In genomic region chr5:135076931-135077505, GRCm38 (mm10) we compare ENCODE assay signal across 8 mouse cellular contexts. TPM values are rescaled to one million over a fixed set of nuclear protein-coding genes. Genes with fewer than 3 reads are reported as not detected.
DNase-seq lines count a peak whose midpoint lies in the region; ATAC-seq and TF ChIP-seq lines count a peak whose summit lies in the region.

No protein-coding gene starts in this region.

- peaks cover 56% of the 10 kb centered on the region for H3K27me3 ChIP-seq in CH12.LX (replicated peaks)
- no peaks in the 10 kb centered on the region for H3K27me3 ChIP-seq in forebrain, embryonic 11.5 days (ENCODE audit: control insufficient read depth, insufficient read depth, low read length)
- H3K27me3 ChIP-seq in kidney, adult 2 months (replicated peaks; ENCODE audit: control insufficient read depth, insufficient read depth, low read length) = no peaks in the 10 kb centered on the region
- H3K27me3 ChIP-seq in liver, adult 2 months (ENCODE audit: control insufficient read depth, insufficient read depth, low read length) = no peaks in the 10 kb centered on the region
- no peaks in the 10 kb centered on the region for H3K27me3 ChIP-seq in neural tube, embryonic 11.5 days (ENCODE audit: control insufficient read depth, insufficient read depth, low read length)

- no peaks in the 10 kb centered on the region for H3K36me3 ChIP-seq in CH12.LX (replicated peaks in 1 of 2; ENCODE audit: control insufficient read depth in 1 of 2, insufficient read depth in 1 of 2, low read length in 1 of 2)
- no peaks in the 10 kb centered on the region; the same call in 1 of the 2 replicates for H3K36me3 ChIP-seq in forebrain, embryonic 11.5 days (ENCODE audit: control insufficient read depth, insufficient read depth, low read length)
- H3K36me3 ChIP-seq in kidney, adult 2 months (ENCODE audit: control insufficient read depth, insufficient read depth, low read length) = no peaks in the 10 kb centered on the region
- no peaks in the 10 kb centered on the region for H3K36me3 ChIP-seq in liver, adult 2 months (ENCODE audit: control insufficient read depth, insufficient read depth, low read length)
- H3K36me3 ChIP-seq in neural tube, embryonic 11.5 days (ENCODE audit: control insufficient read depth, insufficient read depth, low read length) = peaks cover 5% of the 10 kb centered on the region; the same call in 1 of the 2 replicates

- H3K27ac ChIP-seq in CH12.LX (ENCODE audit: insufficient read depth, low read depth) = no peak overlapping the region
- peak overlapping the region; percentile 51 for H3K27ac ChIP-seq in forebrain, embryonic 11.5 days (ENCODE audit: low read depth, low read length)
- peak overlapping the region; percentile 14 for H3K27ac ChIP-seq in kidney, adult 2 months (ENCODE audit: insufficient read depth, low read depth, low read length)
- no peak overlapping the region for H3K27ac ChIP-seq in liver, adult 2 months (replicated peaks; ENCODE audit: insufficient read depth, low read depth, low read length)
- H3K27ac ChIP-seq in neural tube, embryonic 11.5 days (ENCODE audit: low read depth, low read length) = no peak overlapping the region

- no peak for TF ChIP-seq CTCF in CH12.LX (conservative IDR thresholded peaks at IDR 0.05 in 1 of 2, IDR thresholded peaks at IDR 0.05 in 1 of 2; ENCODE audit: low read depth in 2 of 2, low read length in 2 of 2)
- TF ChIP-seq CTCF in kidney, adult 2 months (conservative IDR thresholded peaks at IDR 0.05; ENCODE audit: insufficient read depth, insufficient read length, low read depth, low read length) = no peak
- no peak for TF ChIP-seq CTCF in liver, adult 2 months (IDR thresholded peaks at IDR 0.05; ENCODE audit: low read depth, low read length)

- H3K9ac ChIP-seq in CH12.LX (ENCODE audit: insufficient read depth, low read depth) = no peak overlapping the region
- peak overlapping the region; percentile 98 for H3K9ac ChIP-seq in forebrain, embryonic 11.5 days (ENCODE audit: low read length)
- peak overlapping the region; percentile 40; the same call in 1 of the 2 replicates for H3K9ac ChIP-seq in liver, adult 2 months (ENCODE audit: low read depth, low read length)
- peak overlapping the region; percentile 98 for H3K9ac ChIP-seq in neural tube, embryonic 11.5 days (ENCODE audit: low read length)

- H3K4me3 ChIP-seq in CH12.LX (replicated peaks in 1 of 3; ENCODE audit: low read depth in 2 of 3, low read length in 2 of 3, poor library complexity in 1 of 3) = no peak overlapping the region
- peak overlapping the region; percentile 91 for H3K4me3 ChIP-seq in forebrain, embryonic 11.5 days (ENCODE audit: low read depth, low read length)
- peak overlapping the region; percentile 78 for H3K4me3 ChIP-seq in kidney, adult 2 months (ENCODE audit: insufficient read depth, low read depth, low read length)
- peak overlapping the region; percentile 8; the same call in 1 of the 2 replicates for H3K4me3 ChIP-seq in liver, adult 2 months (ENCODE audit: insufficient read depth, low read depth, low read length)
- H3K4me3 ChIP-seq in neural tube, embryonic 11.5 days (ENCODE audit: low read depth, low read length) = peak overlapping the region; percentile 97

- no peak for TF ChIP-seq POLR2A in CH12.LX (IDR thresholded peaks at IDR 0.05; ENCODE audit: low read depth, low read length)
- TF ChIP-seq POLR2A in kidney, adult 2 months (IDR thresholded peaks at IDR 0.05; ENCODE audit: low read depth, low read length) = no peak
- TF ChIP-seq POLR2A in liver, adult 2 months (IDR thresholded peaks at IDR 0.05; ENCODE audit: extremely low read depth, insufficient read depth, low read length) = no peak

- no peak for TF ChIP-seq RAD21 in CH12.LX (IDR thresholded peaks at IDR 0.05; ENCODE audit: low read depth, low read length)

- dilution Hi-C loops in CH12.LX (cut with MboI; ENCODE audit: extremely low pct_ligation_motif_present, extremely low pct_unique_long_range_greater_than_20kb, low sequenced_read_pairs) = no loop called here

- ATAC-seq in forebrain, embryonic 11.5 days (replicated peaks; ENCODE audit: low FRiP score) = peak; percentile 58
- 0 out of 2 replicates have a peak, but pooled peaks have one; percentile 43 for ATAC-seq in neural tube, embryonic 11.5 days (ENCODE audit: insufficient read depth, low FRiP score, low TSS enrichment)
- ATAC-seq in megakaryocyte-erythroid progenitor cell, adult 5-6 weeks (replicated peaks; ENCODE audit: low FRiP score, low TSS enrichment, poor library complexity, severe bottlenecking) = no peak

- no peaks in the 10 kb centered on the region for H3K79me2 ChIP-seq in CH12.LX (replicated peaks; ENCODE audit: control insufficient read depth, extremely low read depth, insufficient read depth, poor library complexity, severe bottlenecking)
- H3K79me2 ChIP-seq in liver, adult 2 months (ENCODE audit: control insufficient read depth, insufficient read depth, low read length) = no peaks in the 10 kb centered on the region

- 19% methylated on average over 14 of the region's 14 CpGs for WGBS in forebrain, embryonic 11.5 days
- 16% methylated on average over 14 of the region's 14 CpGs for WGBS in kidney, adult 2 months
- WGBS in liver, adult 2 months = 47% methylated on average over 14 of the region's 14 CpGs
- 24% methylated on average over 14 of the region's 14 CpGs for WGBS in neural tube, embryonic 11.5 days

- peak overlapping the region; percentile 67 for H3K4me2 ChIP-seq in CH12.LX (ENCODE audit: insufficient read depth, low read depth, poor library complexity, severe bottlenecking)
- H3K4me2 ChIP-seq in forebrain, embryonic 11.5 days (ENCODE audit: low read depth, low read length, severe bottlenecking) = peak overlapping the region; percentile 77
- peak overlapping the region; percentile 83 for H3K4me2 ChIP-seq in neural tube, embryonic 11.5 days (ENCODE audit: low read depth)

- DNase-seq in CH12.LX (ENCODE audit: extremely low read depth) (no peak), R1 (ENCODE audit: low read depth, low spot score) (peak; percentile 59)
- DNase-seq in forebrain, embryonic 11.5 days (ENCODE audit: low spot score) = peak; percentile 68
- DNase-seq in kidney, adult 2 months = peak; percentile 88
- no peak for DNase-seq in liver, adult 2 months (ENCODE audit: extremely low read depth, low read depth, low spot score)
- peak; percentile 46 for DNase-seq in neural tube, embryonic 11.5 days (ENCODE audit: low spot score)
- DNase-seq in adrenal gland, adult 18-20 months (ENCODE audit: low spot score in 2 of 2) = no peak

- H3K4me1 ChIP-seq in CH12.LX (ENCODE audit: control insufficient read depth in 1 of 2, insufficient read depth in 2 of 2) = peaks cover 3 to 14% of the 10 kb centered on the region in 2 experiments; a peak in 3 of 4 replicates
- peaks cover 7% of the 10 kb centered on the region for H3K4me1 ChIP-seq in forebrain, embryonic 11.5 days (replicated peaks; ENCODE audit: control insufficient read depth, insufficient read depth, low read length)
- H3K4me1 ChIP-seq in kidney, adult 2 months (ENCODE audit: control insufficient read depth, insufficient read depth, low read length) = peaks cover 10% of the 10 kb centered on the region; the same call in 1 of the 2 replicates
- H3K4me1 ChIP-seq in liver, adult 2 months (ENCODE audit: control insufficient read depth, insufficient read depth, low read length) = peaks cover 7% of the 10 kb centered on the region
- peaks cover 11% of the 10 kb centered on the region for H3K4me1 ChIP-seq in neural tube, embryonic 11.5 days (ENCODE audit: control insufficient read depth, insufficient read depth, low read length)

- H3K9me3 ChIP-seq in CH12.LX (replicated peaks; ENCODE audit: low read length) = no peaks in the 10 kb centered on the region
- H3K9me3 ChIP-seq in forebrain, embryonic 11.5 days (ENCODE audit: control insufficient read depth, low read length) = no peaks in the 10 kb centered on the region
- no peaks in the 10 kb centered on the region for H3K9me3 ChIP-seq in neural tube, embryonic 11.5 days (ENCODE audit: control insufficient read depth, low read length)

- in situ Hi-C loops in CH12.LX (cut with MboI; ENCODE audit: low pct_ligation_motif_present, low pct_unique_long_range_greater_than_20kb, low sequenced_read_pairs) = no loop called here

- no peak for TF ChIP-seq EP300 in CH12.LX (IDR thresholded peaks at IDR 0.05; ENCODE audit: low read length)

RNA-seq across cellular contexts. Expression of gene Vps37d, which starts 1.0 kb away (rescaled TPM):
- total RNA-seq in CH12.LX (2012; rRNA removed) = 0.64 and 0.80 TPM in 2 replicates
- total RNA-seq in CH12.LX (2014; rRNA removed) = 0.20 and 0.56 TPM in 2 replicates
- 0.40 TPM in 1 of 2 replicates, not detected in the other for polyA plus RNA-seq in CH12.LX (2012; ENCODE audit: insufficient read length, low read depth)
- 13.3 and 14.2 TPM in 2 replicates for polyA plus RNA-seq in forebrain, embryonic 11.5 days (2014; fragmentation: Nextera tagmentation; extraction: Ambion mirVana)
- 7.3 and 8.7 TPM in 2 replicates for polyA plus RNA-seq in kidney, adult 2 months (2012; rRNA removed)
- total RNA-seq in liver, adult 2 months (2014; rRNA removed) = 0.13 and 0.18 TPM in 2 replicates
- 0.60 and 0.66 TPM in 2 replicates for polyA plus RNA-seq in liver, adult 2 months (2012; rRNA removed)
- polyA plus RNA-seq in neural tube, embryonic 11.5 days (2014; fragmentation: Nextera tagmentation; extraction: Ambion mirVana) = 11.1 and 13.6 TPM in 2 replicates
- total RNA-seq in adrenal gland, adult 18-20 months (2021) = 1 to 10 TPM; 1.9 to 2.5 TPM
- total RNA-seq in megakaryocyte-erythroid progenitor cell, adult 5-6 weeks (2014; fragmentation: Nextera tagmentation) = not detected in 2 replicates
- total RNA-seq in megakaryocyte-erythroid progenitor cell, adult 5-6 weeks (2017) = 0.38 TPM in 1 of 2 replicates, not detected in the other

RNA-seq across cellular contexts. Expression of gene Bud23, which starts 12.3 kb away (rescaled TPM):
- total RNA-seq in CH12.LX (2012; rRNA removed) (62.1 and 70.0 TPM in 2 replicates), CH12.LX (2014; rRNA removed) (60.7 and 79.1 TPM in 2 replicates)
- 118 and 141 TPM in 2 replicates for polyA plus RNA-seq in CH12.LX (2012; ENCODE audit: insufficient read length, low read depth)
- 142 and 148 TPM in 2 replicates for polyA plus RNA-seq in forebrain, embryonic 11.5 days (2014; fragmentation: Nextera tagmentation; extraction: Ambion mirVana)
- 50.4 and 50.7 TPM in 2 replicates for polyA plus RNA-seq in kidney, adult 2 months (2012; rRNA removed)
- 32.7 and 38.4 TPM in 2 replicates for total RNA-seq in liver, adult 2 months (2014; rRNA removed)
- polyA plus RNA-seq in liver, adult 2 months (2012; rRNA removed) = 50.9 and 51.7 TPM in 2 replicates
- 126 and 141 TPM in 2 replicates for polyA plus RNA-seq in neural tube, embryonic 11.5 days (2014; fragmentation: Nextera tagmentation; extraction: Ambion mirVana)
- total RNA-seq in adrenal gland, adult 18-20 months (2021) = 10 to 100 TPM; 45.7 to 55.0 TPM
- 93.5 and 138 TPM in 2 replicates for total RNA-seq in megakaryocyte-erythroid progenitor cell, adult 5-6 weeks (2014; fragmentation: Nextera tagmentation)
- 68.0 and 104 TPM in 2 replicates for total RNA-seq in megakaryocyte-erythroid progenitor cell, adult 5-6 weeks (2017)

RNA-seq across cellular contexts. Expression of gene Mlxipl, which starts 12.7 kb away (rescaled TPM):
- not detected in 2 replicates for total RNA-seq in CH12.LX (2012; rRNA removed)
- total RNA-seq in CH12.LX (2014; rRNA removed) = not detected in 2 replicates
- polyA plus RNA-seq in CH12.LX (2012; ENCODE audit: insufficient read length, low read depth) = not detected in 2 replicates
- 2.4 and 3.1 TPM in 2 replicates for polyA plus RNA-seq in forebrain, embryonic 11.5 days (2014; fragmentation: Nextera tagmentation; extraction: Ambion mirVana)
- polyA plus RNA-seq in kidney, adult 2 months (2012; rRNA removed) = 144 and 170 TPM in 2 replicates
- total RNA-seq in liver, adult 2 months (2014; rRNA removed) = 198 and 237 TPM in 2 replicates
- 444 and 617 TPM in 2 replicates for polyA plus RNA-seq in liver, adult 2 months (2012; rRNA removed)
- polyA plus RNA-seq in neural tube, embryonic 11.5 days (2014; fragmentation: Nextera tagmentation; extraction: Ambion mirVana) = 0.60 and 0.65 TPM in 2 replicates
- total RNA-seq in adrenal gland, adult 18-20 months (2021) = 100 to 1,000 TPM in 1 of 2 experiments, 10 to 100 TPM in 1; 67.0 to 169 TPM
- not detected in 2 replicates for total RNA-seq in megakaryocyte-erythroid progenitor cell, adult 5-6 weeks (2014; fragmentation: Nextera tagmentation)
- total RNA-seq in megakaryocyte-erythroid progenitor cell, adult 5-6 weeks (2017) = not detected in 2 replicates

RNA-seq across cellular contexts. Expression of gene Dnajc30, which starts 13.0 kb away (rescaled TPM):
- total RNA-seq in CH12.LX (2012; rRNA removed) (7.2 and 7.5 TPM in 2 replicates), CH12.LX (2014; rRNA removed) (4.1 and 4.9 TPM in 2 replicates)
- polyA plus RNA-seq in CH12.LX (2012; ENCODE audit: insufficient read length, low read depth) = 9.2 and 9.6 TPM in 2 replicates
- polyA plus RNA-seq in forebrain, embryonic 11.5 days (2014; fragmentation: Nextera tagmentation; extraction: Ambion mirVana) = 26.2 and 27.1 TPM in 2 replicates
- 47.3 and 63.3 TPM in 2 replicates for polyA plus RNA-seq in kidney, adult 2 months (2012; rRNA removed)
- 7.1 and 8.6 TPM in 2 replicates for total RNA-seq in liver, adult 2 months (2014; rRNA removed)
- 39.9 and 45.7 TPM in 2 replicates for polyA plus RNA-seq in liver, adult 2 months (2012; rRNA removed)
- polyA plus RNA-seq in neural tube, embryonic 11.5 days (2014; fragmentation: Nextera tagmentation; extraction: Ambion mirVana) = 26.6 and 28.3 TPM in 2 replicates
- 10 to 100 TPM; 25.8 to 30.3 TPM for total RNA-seq in adrenal gland, adult 18-20 months (2021)
- total RNA-seq in megakaryocyte-erythroid progenitor cell, adult 5-6 weeks (2014; fragmentation: Nextera tagmentation) = 15.7 and 16.1 TPM in 2 replicates
- 3.7 and 9.2 TPM in 2 replicates for total RNA-seq in megakaryocyte-erythroid progenitor cell, adult 5-6 weeks (2017)

RNA-seq across cellular contexts. Expression of gene Stx1a, which starts 53.7 kb away (rescaled TPM):
- total RNA-seq in CH12.LX (2012; rRNA removed) (2.0 and 2.4 TPM in 2 replicates), CH12.LX (2014; rRNA removed) (0.81 and 1.1 TPM in 2 replicates)
- polyA plus RNA-seq in CH12.LX (2012; ENCODE audit: insufficient read length, low read depth) = 3.0 and 3.3 TPM in 2 replicates
- polyA plus RNA-seq in forebrain, embryonic 11.5 days (2014; fragmentation: Nextera tagmentation; extraction: Ambion mirVana) = 11.2 and 14.9 TPM in 2 replicates
- 3.9 and 4.1 TPM in 2 replicates for polyA plus RNA-seq in kidney, adult 2 months (2012; rRNA removed)
- 0.09 and 0.13 TPM in 2 replicates for total RNA-seq in liver, adult 2 months (2014; rRNA removed)
- polyA plus RNA-seq in liver, adult 2 months (2012; rRNA removed) = 1.1 and 1.3 TPM in 2 replicates
- polyA plus RNA-seq in neural tube, embryonic 11.5 days (2014; fragmentation: Nextera tagmentation; extraction: Ambion mirVana) = 25.4 and 36.6 TPM in 2 replicates
- 1 to 10 TPM; 6.0 to 7.2 TPM for total RNA-seq in adrenal gland, adult 18-20 months (2021)
- 0.17 and 0.98 TPM in 2 replicates for total RNA-seq in megakaryocyte-erythroid progenitor cell, adult 5-6 weeks (2014; fragmentation: Nextera tagmentation)
- total RNA-seq in megakaryocyte-erythroid progenitor cell, adult 5-6 weeks (2017) = not detected in 2 replicates

Comparison
In these comparisons a context has a peak if more than half of its experiments do, and no peak if none do; other contexts are left out.
1. DNase-seq: peak in R1 (single experiment), forebrain, embryonic 11.5 days (single experiment), kidney, adult 2 months (single experiment) and neural tube, embryonic 11.5 days (single experiment); none in CH12.LX (single experiment), liver, adult 2 months (single experiment) and adrenal gland, adult 18-20 months (0 of 2).
2. H3K27ac ChIP-seq: peak in forebrain, embryonic 11.5 days (single experiment) and kidney, adult 2 months (single experiment); none in CH12.LX (single experiment), liver, adult 2 months (single experiment) and neural tube, embryonic 11.5 days (single experiment).
3. H3K4me3 ChIP-seq: peak in forebrain, embryonic 11.5 days (single experiment), kidney, adult 2 months (single experiment), liver, adult 2 months (single experiment) and neural tube, embryonic 11.5 days (single experiment); none in CH12.LX (0 of 3).
4. RNA of gene Mlxipl, which starts 12.7 kb away (polyA plus RNA-seq): 444 to 617 TPM in liver, adult 2 months and 144 to 170 TPM in kidney, adult 2 months; 2.4 to 3.1 TPM in forebrain, embryonic 11.5 days, 0.60 to 0.65 TPM in neural tube, embryonic 11.5 days and not detected in CH12.LX; every median in the first group is over 10 times any median in the second.
5. Peak in every context shown above with its lines, with median percentiles within 50 percentile points of each other: H3K4me2 ChIP-seq.